Mouse (Mus musculus) heart, embryonic 16.5 days (tissue): ENCODE measurements around the gene Gm20219. TPM values are rescaled to one million over a fixed set of nuclear protein-coding genes. Genes with fewer than 3 reads are reported as not detected.
"Not testable (repeated sequence)": the region's sequence is repeated elsewhere in the genome, so short reads cannot be mapped to it uniquely, and the experiment has no call there.

Source experiments
- ATAC-seq: fragments of 200-750 bp; cut with Nextera tagmentation; replicated peaks from 2 replicates; pipeline ENCODE4 v1.8.0; 2017; ENCODE audit warnings: moderate number of reproducible peaks; ENCODE audit not compliant: insufficient read depth, low FRiP score; ENCODE audit errors: extremely low read depth
- H3K27ac ChIP-seq: fragments of 300-500 bp; sonication (generic); 2 replicates; pipeline ENCODE4 v1.5.1; 2014; ENCODE audit warnings: mild to moderate bottlenecking, low read length, control low read depth, moderate library complexity
- H3K27me3 ChIP-seq: fragments of 300-500 bp; sonication (generic); 2 replicates; pipeline ENCODE4 v1.6.1; 2014; ENCODE audit warnings: low read length, mixed read lengths; ENCODE audit not compliant: control insufficient read depth, insufficient read depth
- H3K36me3 ChIP-seq: fragments of 300-500 bp; sonication (generic); 2 replicates; pipeline ENCODE4 v1.6.1; 2014; ENCODE audit not compliant: control insufficient read depth, insufficient read depth
- H3K4me1 ChIP-seq: fragments of 300-500 bp; sonication (generic); 2 replicates; pipeline ENCODE4 v1.6.1; 2014; ENCODE audit warnings: low read length, mixed read lengths; ENCODE audit not compliant: control insufficient read depth, insufficient read depth
- H3K4me2 ChIP-seq: fragments of 300-500 bp; sonication (generic); 2 replicates; pipeline ENCODE4 v1.6.1; 2014; ENCODE audit warnings: low read depth, mild to moderate bottlenecking, control low read depth, low read length
- H3K4me3 ChIP-seq: fragments of 300-500 bp; sonication (generic); 2 replicates; pipeline ENCODE4 v1.5.1; 2014; ENCODE audit warnings: mild to moderate bottlenecking, control low read depth, low read length
- H3K9ac ChIP-seq: fragments of 300-500 bp; sonication (generic); 2 replicates; pipeline ENCODE4 v1.6.1; 2014; ENCODE audit warnings: low read length, control low read depth
- H3K9me3 ChIP-seq: fragments of 300-500 bp; sonication (generic); replicated peaks from 2 replicates; pipeline ENCODE4 v1.6.1; 2016; ENCODE audit warnings: low read length; ENCODE audit not compliant: control insufficient read depth
- WGBS: fragments of 180-500 bp; shearing (Covaris S2); extraction: QIAGEN DNeasy Blood & Tissue Kit; methylation state at CpG from one replicate; pipeline ENCODE4 v1.1.7; 2014; 5-methylcytosine and 5-hydroxymethylcytosine counted together
- polyA plus RNA-seq: library from polyadenylated mRNA; unstranded; fragments of >200 nt; fragmentation: Nextera tagmentation; extraction: Ambion mirVana; gene quantifications from 2 replicates; pipeline ENCODE4 v1.2.1, GENCODE M21; 2015

Gene Gm20219
- polyA plus RNA-seq, 1 experiment from 2014 or later, result 0.62 TPM

GRCm38 (mm10) chr17:56501635-56502400 lies 52.4 kb downstream of the Gm20219 start:
- H3K4me1 ChIP-seq, H3K4me2 ChIP-seq, H3K36me3 ChIP-seq, H3K9ac ChIP-seq, H3K27ac ChIP-seq, ATAC-seq, H3K4me3 ChIP-seq, H3K27me3 ChIP-seq: not testable (repeated sequence)
- 51% methylated on average over 2 of the region's 2 CpGs for WGBS
- H3K9me3 ChIP-seq, result peaks cover 17% of the 10 kb centered on the region

Other genes with a start within 250 kb of the Gm20219 start
- gene Kdm4b, start 228.3 kb downstream of the Gm20219 start, polyA plus RNA-seq, result 23.8 and 33.0 TPM in 2 replicates
- gene Ptprs, start 77.9 kb downstream of the Gm20219 start, polyA plus RNA-seq, result 33.9 and 39.7 TPM in 2 replicates
- not detected in 2 replicates for gene Znrf4, start 42.0 kb downstream of the Gm20219 start, polyA plus RNA-seq
- 57.6 and 60.6 TPM in 2 replicates for gene Safb2, start 30.2 kb upstream of the Gm20219 start, polyA plus RNA-seq
- 76.5 and 92.3 TPM in 2 replicates for gene Safb, start 30.4 kb upstream of the Gm20219 start, polyA plus RNA-seq
- gene 2410015M20Rik, start 55.4 kb upstream of the Gm20219 start, polyA plus RNA-seq, result 329 and 345 TPM in 2 replicates
- gene Rpl36, start 59.0 kb upstream of the Gm20219 start, polyA plus RNA-seq, result 1,106 and 1,159 TPM in 2 replicates
- gene Lonp1, start 72.5 kb upstream of the Gm20219 start, polyA plus RNA-seq, result 60.7 and 62.5 TPM in 2 replicates
- gene Catsperd, start 73.8 kb upstream of the Gm20219 start, polyA plus RNA-seq, result 0.29 and 0.31 TPM in 2 replicates
- 63.1 and 64.3 TPM in 2 replicates for gene Ranbp3, start 118.9 kb upstream of the Gm20219 start, polyA plus RNA-seq
- 1,043 and 1,129 TPM in 2 replicates for gene Ndufa11, start 163.4 kb upstream of the Gm20219 start, polyA plus RNA-seq
- 12.8 and 14.6 TPM in 2 replicates for gene Vmac, start 163.6 kb upstream of the Gm20219 start, polyA plus RNA-seq
- 21.2 and 23.9 TPM in 2 replicates for gene Nrtn, start 203.1 kb upstream of the Gm20219 start, polyA plus RNA-seq
- gene Dus3l, start 210.4 kb upstream of the Gm20219 start, polyA plus RNA-seq, result 31.7 and 34.9 TPM in 2 replicates
- 0.59 and 1.2 TPM in 2 replicates for gene Prr22, start 215.9 kb upstream of the Gm20219 start, polyA plus RNA-seq